Mouse (Mus musculus): ENCODE measurements around the gene E2f8. TPM values are rescaled to one million over a fixed set of nuclear protein-coding genes. Genes with fewer than 3 reads are reported as not detected.

E2f8 gene
- polyA plus RNA-seq, 1 experiment from 2014 or later: 0.93 TPM

DNA sequence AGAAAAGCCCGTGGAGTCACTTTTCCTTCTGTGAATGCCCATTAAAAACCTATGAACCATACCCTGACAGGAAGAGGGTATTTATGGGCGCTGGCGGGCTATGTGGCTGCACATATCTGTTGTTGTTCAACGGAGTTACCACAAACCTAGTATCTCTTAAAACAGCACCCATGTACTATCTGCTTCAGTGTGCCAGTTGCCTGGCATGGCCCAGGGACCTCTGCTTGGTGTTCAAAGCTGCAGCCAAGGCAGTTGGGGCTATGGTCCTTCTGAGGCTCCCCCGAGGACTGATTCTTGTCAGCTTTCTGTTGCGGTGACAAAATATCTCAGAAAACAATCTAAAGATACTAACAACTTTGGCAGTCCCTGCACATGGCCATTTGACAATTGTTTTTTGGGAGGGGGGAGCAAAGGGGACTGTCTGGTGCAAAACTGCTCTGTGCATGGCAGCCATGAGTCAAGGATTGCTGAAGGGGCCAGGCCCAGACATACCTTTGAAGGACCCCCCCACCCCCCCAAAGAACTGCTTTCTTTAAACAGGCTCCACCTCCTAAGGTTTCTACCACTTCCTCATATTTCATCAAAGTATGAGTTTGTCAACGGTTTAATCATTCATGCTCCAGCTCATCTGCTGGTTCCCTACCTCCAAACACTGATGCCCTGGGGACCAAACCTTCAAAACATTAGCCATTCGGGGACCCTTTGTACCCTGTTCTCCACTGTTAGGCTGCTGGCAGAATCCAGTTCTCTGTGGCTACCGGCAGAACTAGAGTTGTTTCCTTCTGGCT is 16.5 kb downstream of the E2f8 start:
- Histone ChIP-seq H3K4me3 (ENCODE audit: low read depth, low read length) (no peak overlapping the region), H3K4me1 (ENCODE audit: insufficient read depth, low read depth, low read length) (no peaks in the 10 kb centered on the region), H3K27me3 (replicated peaks; ENCODE audit: insufficient read depth, low read length) (no peaks in the 10 kb centered on the region), H3K36me3 (ENCODE audit: insufficient read depth, low read length) (0 out of 2 replicates have a peak, but pooled peaks cover 4% of the 10 kb centered on the region), H3K9ac (replicated peaks; ENCODE audit: low read depth) (no peak overlapping the region), H3K9me3 (ENCODE audit: low read length) (no peaks in the 10 kb centered on the region), H3K4me2 (replicated peaks; ENCODE audit: low read depth, low read length) (no peak overlapping the region), H3K27ac (ENCODE audit: low read length) (no peak overlapping the region)
- TF ChIP-seq EP300 (IDR thresholded peaks at IDR 0.05): no peak
- TF ChIP-seq CTCF (IDR thresholded peaks at IDR 0.05): no peak
- no peak for ATAC-seq
- WGBS: 81% methylated on average over 9 of the region's 9 CpGs
- no peak for DNase-seq (ENCODE audit: low spot score)

DNA sequence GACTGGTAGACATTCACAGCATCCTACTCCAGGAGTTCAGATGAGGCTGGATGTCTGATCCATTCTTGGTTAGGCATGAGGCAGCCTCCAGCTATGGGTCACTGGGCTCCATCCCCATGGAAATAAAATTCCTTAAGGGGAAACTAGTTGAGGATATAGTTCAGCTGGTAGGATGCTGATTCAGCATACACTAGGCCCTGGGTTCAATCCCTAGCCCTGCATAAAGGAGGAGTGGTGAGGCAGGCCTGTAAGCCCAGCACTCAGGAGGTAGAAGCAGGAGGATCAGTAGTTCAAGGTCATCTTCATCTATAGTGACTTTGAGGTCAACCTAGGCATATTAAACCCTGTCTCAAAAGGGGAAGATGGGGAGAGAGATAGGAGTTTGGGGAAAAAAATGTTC is 17.2 kb downstream of the E2f8 start:
- DNase-seq (ENCODE audit: low spot score) (no peak), ATAC-seq (no peak)
- Histone ChIP-seq H3K27me3 (replicated peaks; ENCODE audit: insufficient read depth, low read length) (no peaks in the 10 kb centered on the region), H3K9me3 (ENCODE audit: low read length) (no peaks in the 10 kb centered on the region), H3K4me1 (ENCODE audit: insufficient read depth, low read depth, low read length) (no peaks in the 10 kb centered on the region), H3K36me3 (ENCODE audit: insufficient read depth, low read length) (0 out of 2 replicates have a peak, but pooled peaks cover 4% of the 10 kb centered on the region), H3K4me3 (ENCODE audit: low read depth, low read length) (no peak overlapping the region), H3K9ac (replicated peaks; ENCODE audit: low read depth) (no peak overlapping the region), H3K27ac (ENCODE audit: low read length) (no peak overlapping the region), H3K4me2 (replicated peaks; ENCODE audit: low read depth, low read length) (no peak overlapping the region)
- TF ChIP-seq EP300 (IDR thresholded peaks at IDR 0.05) (no peak), CTCF (IDR thresholded peaks at IDR 0.05) (no peak)

DNA sequence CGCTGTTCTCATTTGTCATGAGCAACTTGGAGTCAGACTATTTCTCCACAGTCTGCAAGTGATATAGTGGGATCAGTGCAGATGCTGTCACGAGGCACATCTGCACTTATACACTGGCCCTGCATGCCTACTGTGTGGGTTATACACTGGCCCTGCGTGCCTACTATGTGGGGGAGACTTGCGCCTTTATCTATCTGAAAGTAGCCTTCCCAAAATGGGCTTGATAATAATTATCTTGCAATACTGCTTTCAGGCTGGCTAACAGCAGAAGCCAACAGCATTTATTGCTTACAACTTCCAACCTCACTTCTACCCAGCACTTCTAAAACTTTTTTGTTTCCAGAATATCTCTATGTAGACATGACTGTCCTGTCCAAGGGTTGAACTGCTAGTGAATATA is 19.6 kb downstream of the E2f8 start:
- no peak for DNase-seq (ENCODE audit: low spot score)
- Histone ChIP-seq H3K9me3 (ENCODE audit: low read length) (no peaks in the 10 kb centered on the region), H3K9ac (replicated peaks; ENCODE audit: low read depth) (no peak overlapping the region), H3K36me3 (ENCODE audit: insufficient read depth, low read length) (no peaks in the 10 kb centered on the region), H3K4me3 (ENCODE audit: low read depth, low read length) (no peak overlapping the region), H3K27ac (ENCODE audit: low read length) (no peak overlapping the region), H3K4me1 (ENCODE audit: insufficient read depth, low read depth, low read length) (no peaks in the 10 kb centered on the region; the same call in 1 of the 2 replicates), H3K27me3 (replicated peaks; ENCODE audit: insufficient read depth, low read length) (no peaks in the 10 kb centered on the region), H3K4me2 (replicated peaks; ENCODE audit: low read depth, low read length) (no peak overlapping the region)
- 82% methylated on average over 4 of the region's 4 CpGs for WGBS
- ATAC-seq: no peak
- TF ChIP-seq CTCF (IDR thresholded peaks at IDR 0.05) (no peak), EP300 (IDR thresholded peaks at IDR 0.05) (no peak)

DNA sequence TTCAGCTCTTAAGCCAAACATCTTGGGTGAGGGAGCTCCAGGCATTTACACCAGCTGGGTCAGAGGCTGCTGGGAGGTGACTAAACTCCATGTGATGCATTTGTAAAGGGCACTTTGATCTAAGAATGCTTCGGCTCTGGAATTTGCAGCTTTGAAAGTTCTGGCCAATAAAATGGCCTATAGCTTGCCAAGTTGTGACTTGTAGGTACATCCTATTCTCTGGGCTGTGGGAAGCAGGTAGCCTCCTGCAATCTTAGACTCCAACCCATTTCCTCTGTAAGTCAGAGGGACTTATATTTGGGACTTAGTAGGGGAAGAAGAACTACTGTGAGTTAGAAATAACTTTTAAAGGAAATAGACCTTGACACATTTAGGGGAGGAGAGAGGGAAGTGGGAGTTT is 20.4 kb downstream of the E2f8 start:
- H3K9me3 ChIP-seq (ENCODE audit: low read length): no peaks in the 10 kb centered on the region

DNA sequence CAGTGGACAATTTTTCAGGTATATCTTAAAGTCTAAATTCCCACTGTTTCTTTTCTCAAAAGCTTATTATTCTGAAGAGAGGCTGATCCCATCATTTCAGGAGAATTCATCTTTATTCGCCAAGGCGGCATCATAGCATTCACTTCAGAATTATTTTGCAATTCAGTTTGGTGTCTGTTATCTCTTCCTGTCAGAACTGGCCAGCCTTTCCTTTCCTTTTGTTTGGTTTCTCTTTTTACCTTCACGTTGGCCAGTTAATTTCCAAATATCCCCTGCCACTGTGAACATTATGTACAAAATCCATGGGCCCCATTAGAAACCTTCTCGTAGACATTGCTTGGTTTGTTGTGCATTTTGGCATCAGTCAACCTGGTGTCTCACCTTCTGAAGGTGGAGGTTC is 22.0 kb downstream of the E2f8 start:
- Histone ChIP-seq H3K9me3 (ENCODE audit: low read length) (no peaks in the 10 kb centered on the region), H3K4me3 (ENCODE audit: low read depth, low read length) (no peak overlapping the region), H3K4me2 (replicated peaks; ENCODE audit: low read depth, low read length) (no peak overlapping the region), H3K4me1 (ENCODE audit: insufficient read depth, low read depth, low read length) (no peaks in the 10 kb centered on the region; the same call in 1 of the 2 replicates), H3K27me3 (replicated peaks; ENCODE audit: insufficient read depth, low read length) (no peaks in the 10 kb centered on the region), H3K36me3 (ENCODE audit: insufficient read depth, low read length) (no peaks in the 10 kb centered on the region), H3K9ac (replicated peaks; ENCODE audit: low read depth) (no peak overlapping the region), H3K27ac (ENCODE audit: low read length) (no peak overlapping the region)
- DNase-seq (ENCODE audit: low spot score) (no peak), ATAC-seq (no peak)
- 55% methylated on average over 4 of the region's 4 CpGs for WGBS
- no peak for TF ChIP-seq EP300 (IDR thresholded peaks at IDR 0.05)

More for the DNA sequence above, 20.4 kb downstream of the E2f8 start:
- Histone ChIP-seq H3K4me1 (ENCODE audit: insufficient read depth, low read depth, low read length) (no peaks in the 10 kb centered on the region; the same call in 1 of the 2 replicates), H3K27ac (ENCODE audit: low read length) (no peak overlapping the region), H3K4me3 (ENCODE audit: low read depth, low read length) (no peak overlapping the region), H3K36me3 (ENCODE audit: insufficient read depth, low read length) (no peaks in the 10 kb centered on the region), H3K4me2 (replicated peaks; ENCODE audit: low read depth, low read length) (no peak overlapping the region), H3K27me3 (replicated peaks; ENCODE audit: insufficient read depth, low read length) (no peaks in the 10 kb centered on the region), H3K9ac (replicated peaks; ENCODE audit: low read depth) (no peak overlapping the region)
- WGBS: 53% methylated on average over 1 of the region's 1 CpGs
- no peak for DNase-seq (ENCODE audit: low spot score)
- TF ChIP-seq CTCF (IDR thresholded peaks at IDR 0.05) (no peak), EP300 (IDR thresholded peaks at IDR 0.05) (no peak)
- ATAC-seq: no peak

DNA sequence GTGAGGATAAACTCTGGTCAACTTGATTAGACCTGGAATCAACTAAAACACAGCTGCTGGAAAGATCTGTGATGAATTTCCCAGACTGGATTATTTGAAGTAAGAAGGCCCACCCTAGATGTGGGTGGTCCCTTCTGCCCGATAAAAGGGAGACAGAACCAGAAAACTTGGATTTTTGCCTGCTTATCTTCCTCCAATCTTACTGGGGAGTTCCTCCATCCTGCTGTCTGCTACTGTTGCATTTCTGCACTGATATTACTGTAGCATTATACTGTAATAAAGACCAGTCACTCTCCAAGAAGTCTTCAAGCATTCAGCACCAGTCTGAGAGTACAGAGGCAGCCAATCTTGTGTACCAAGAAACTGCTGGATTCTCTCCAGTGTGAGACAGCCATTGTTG is 23.1 kb downstream of the E2f8 start:
- Histone ChIP-seq H3K4me1 (ENCODE audit: insufficient read depth, low read depth, low read length) (no peaks in the 10 kb centered on the region; the same call in 1 of the 2 replicates), H3K36me3 (ENCODE audit: insufficient read depth, low read length) (no peaks in the 10 kb centered on the region), H3K4me2 (replicated peaks; ENCODE audit: low read depth, low read length) (no peak overlapping the region), H3K4me3 (ENCODE audit: low read depth, low read length) (no peak overlapping the region), H3K9ac (replicated peaks; ENCODE audit: low read depth) (no peak overlapping the region), H3K27me3 (replicated peaks; ENCODE audit: insufficient read depth, low read length) (no peaks in the 10 kb centered on the region), H3K27ac (ENCODE audit: low read length) (no peak overlapping the region), H3K9me3 (ENCODE audit: low read length) (no peaks in the 10 kb centered on the region)
- no peak for DNase-seq (ENCODE audit: low spot score)
- ATAC-seq: no peak
- TF ChIP-seq CTCF (IDR thresholded peaks at IDR 0.05): no peak
- WGBS: 41% methylated on average over 1 of the region's 1 CpGs

All from lung, postnatal 0 days (tissue).